Mouse (Mus musculus): ENCODE measurements at regions not wholly inside any gene's neighbourhood (a gene's known extent, or its start where the extent isn't known, plus 50 kb on each side); places are given as distances from the start of the nearest gene placed in this dataset.
A peak's percentile ranks its signal among the peaks of the same experiment; 100 is the strongest.
"Not testable (repeated sequence)": the region's sequence is repeated elsewhere in the genome, so short reads cannot be mapped to it uniquely, and the experiment has no call there.

- H3K27ac ChIP-seq = no peak overlapping the region
- H3K27me3 ChIP-seq (ENCODE audit: insufficient read depth, low read length) = no peaks in the 10 kb centered on the region
- no peak for TF ChIP-seq CTCF (IDR thresholded peaks at IDR 0.05; ENCODE audit: low read depth)
- WGBS = 94% methylated on average over 2 of the region's 2 CpGs
- H3K9ac ChIP-seq (replicated peaks; ENCODE audit: low read length) = no peak overlapping the region
- ATAC-seq (no peak), DNase-seq (ENCODE audit: low spot score) (no peak)
- H3K4me2 ChIP-seq (ENCODE audit: low read depth, low read length) = no peak overlapping the region
- H3K36me3 ChIP-seq (ENCODE audit: insufficient read depth, low read length) = no peaks in the 10 kb centered on the region
- H3K4me1 ChIP-seq (ENCODE audit: insufficient read depth, low read length) = peaks cover 7% of the 10 kb centered on the region; the same call in 1 of the 2 replicates
- no peaks in the 10 kb centered on the region for H3K9me3 ChIP-seq (ENCODE audit: low read length)
- no peak overlapping the region for H3K4me3 ChIP-seq (ENCODE audit: low read length)
Measured at GRCm38 (mm10) chr1:166898741-166899140, 102.5 kb upstream of the Fam78b start.

GRCm38 (mm10) chr1:166899238-166899637 is 102.0 kb upstream of the Fam78b start:
- 77% methylated on average over 6 of the region's 6 CpGs for WGBS
- Histone ChIP-seq H3K27ac (no peak overlapping the region), H3K36me3 (ENCODE audit: insufficient read depth, low read length) (no peaks in the 10 kb centered on the region), H3K27me3 (ENCODE audit: insufficient read depth, low read length) (no peaks in the 10 kb centered on the region), H3K9ac (replicated peaks; ENCODE audit: low read length) (no peak overlapping the region), H3K9me3 (ENCODE audit: low read length) (no peaks in the 10 kb centered on the region), H3K4me2 (ENCODE audit: low read depth, low read length) (no peak overlapping the region), H3K4me1 (ENCODE audit: insufficient read depth, low read length) (peaks cover 7% of the 10 kb centered on the region; the same call in 1 of the 2 replicates), H3K4me3 (ENCODE audit: low read length) (no peak overlapping the region)
- ATAC-seq = no peak
- no peak for DNase-seq (ENCODE audit: low spot score)
- TF ChIP-seq CTCF (IDR thresholded peaks at IDR 0.05; ENCODE audit: low read depth) = no peak

GRCm38 (mm10) chr1:166900028-166900427 is 101.2 kb upstream of the Fam78b start:
- Histone ChIP-seq H3K4me3 (ENCODE audit: low read length) (no peak overlapping the region), H3K27ac (peak overlapping the region; percentile 3; the same call in 1 of the 2 replicates), H3K4me1 (ENCODE audit: insufficient read depth, low read length) (peaks cover 7% of the 10 kb centered on the region; the same call in 1 of the 2 replicates), H3K27me3 (ENCODE audit: insufficient read depth, low read length) (no peaks in the 10 kb centered on the region), H3K9me3 (ENCODE audit: low read length) (no peaks in the 10 kb centered on the region), H3K9ac (replicated peaks; ENCODE audit: low read length) (no peak overlapping the region), H3K36me3 (ENCODE audit: insufficient read depth, low read length) (no peaks in the 10 kb centered on the region), H3K4me2 (ENCODE audit: low read depth, low read length) (no peak overlapping the region)
- TF ChIP-seq CTCF (IDR thresholded peaks at IDR 0.05; ENCODE audit: low read depth) = no peak
- DNase-seq (ENCODE audit: low spot score) = no peak
- ATAC-seq = no peak
- WGBS = 72% methylated on average over 4 of the region's 4 CpGs

GRCm38 (mm10) chr1:166900441-166901161 is 100.6 kb upstream of the Fam78b start:
- Histone ChIP-seq H3K27ac (peak overlapping the region; percentile 3; the same call in 1 of the 2 replicates), H3K9me3 (ENCODE audit: low read length) (no peaks in the 10 kb centered on the region), H3K27me3 (ENCODE audit: insufficient read depth, low read length) (no peaks in the 10 kb centered on the region), H3K36me3 (ENCODE audit: insufficient read depth, low read length) (no peaks in the 10 kb centered on the region), H3K4me1 (ENCODE audit: insufficient read depth, low read length) (peaks cover 7% of the 10 kb centered on the region; the same call in 1 of the 2 replicates), H3K9ac (replicated peaks; ENCODE audit: low read length) (no peak overlapping the region), H3K4me3 (ENCODE audit: low read length) (no peak overlapping the region), H3K4me2 (ENCODE audit: low read depth, low read length) (peak overlapping the region; percentile 25; the same call in 1 of the 2 replicates)
- no peak for TF ChIP-seq CTCF (IDR thresholded peaks at IDR 0.05; ENCODE audit: low read depth)
- ATAC-seq = peak; percentile 80
- DNase-seq (ENCODE audit: low spot score) = peak; percentile 81
- WGBS = 26% methylated on average over 8 of the region's 8 CpGs

- 56% methylated on average over 4 of the region's 4 CpGs for WGBS
- Histone ChIP-seq H3K27me3 (ENCODE audit: insufficient read depth, low read length) (no peaks in the 10 kb centered on the region), H3K36me3 (ENCODE audit: insufficient read depth, low read length) (no peaks in the 10 kb centered on the region), H3K4me3 (ENCODE audit: low read length) (no peak overlapping the region), H3K9ac (replicated peaks; ENCODE audit: low read length) (no peak overlapping the region), H3K4me2 (ENCODE audit: low read depth, low read length) (no peak overlapping the region), H3K27ac (no peak overlapping the region), H3K4me1 (ENCODE audit: insufficient read depth, low read length) (peaks cover 7% of the 10 kb centered on the region; the same call in 1 of the 2 replicates), H3K9me3 (ENCODE audit: low read length) (no peaks in the 10 kb centered on the region)
- no peak for TF ChIP-seq CTCF (IDR thresholded peaks at IDR 0.05; ENCODE audit: low read depth)
- ATAC-seq (no peak), DNase-seq (ENCODE audit: low spot score) (no peak)
Measured at GRCm38 (mm10) chr1:166901574-166901973, 99.6 kb upstream of the Fam78b start.

- no peak for DNase-seq (ENCODE audit: low spot score)
- H3K27ac ChIP-seq = no peak overlapping the region
- TF ChIP-seq CTCF (IDR thresholded peaks at IDR 0.05; ENCODE audit: low read depth) = no peak
- 93% methylated on average over 5 of the region's 5 CpGs for WGBS
- peaks cover 7% of the 10 kb centered on the region; the same call in 1 of the 2 replicates for H3K4me1 ChIP-seq (ENCODE audit: insufficient read depth, low read length)
- H3K4me3 ChIP-seq (ENCODE audit: low read length) = no peak overlapping the region
- H3K9ac ChIP-seq (replicated peaks; ENCODE audit: low read length) = no peak overlapping the region
- no peak for ATAC-seq
- H3K9me3 ChIP-seq (ENCODE audit: low read length) = no peaks in the 10 kb centered on the region
- H3K27me3 ChIP-seq (ENCODE audit: insufficient read depth, low read length) = no peaks in the 10 kb centered on the region
- H3K4me2 ChIP-seq (ENCODE audit: low read depth, low read length) = no peak overlapping the region
- H3K36me3 ChIP-seq (ENCODE audit: insufficient read depth, low read length) = no peaks in the 10 kb centered on the region
Measured at GRCm38 (mm10) chr1:166903417-166903816, 97.8 kb upstream of the Fam78b start.

- Histone ChIP-seq H3K9ac (replicated peaks; ENCODE audit: low read length) (no peak overlapping the region), H3K4me2 (ENCODE audit: low read depth, low read length) (no peak overlapping the region), H3K27me3 (ENCODE audit: insufficient read depth, low read length) (no peaks in the 10 kb centered on the region), H3K36me3 (ENCODE audit: insufficient read depth, low read length) (no peaks in the 10 kb centered on the region), H3K4me3 (ENCODE audit: low read length) (no peak overlapping the region), H3K9me3 (ENCODE audit: low read length) (no peaks in the 10 kb centered on the region), H3K4me1 (ENCODE audit: insufficient read depth, low read length) (no peaks in the 10 kb centered on the region), H3K27ac (no peak overlapping the region)
- DNase-seq (ENCODE audit: low spot score) (no peak), ATAC-seq (no peak)
- no peak for TF ChIP-seq CTCF (IDR thresholded peaks at IDR 0.05; ENCODE audit: low read depth)
- 47% methylated on average over 10 of the region's 10 CpGs for WGBS
Measured at GRCm38 (mm10) chr1:166908231-166908805, 92.9 kb upstream of the Fam78b start.

GRCm38 (mm10) chr1:166912195-166912594 is 89.0 kb upstream of the Fam78b start:
- not testable (repeated sequence) for H3K27ac ChIP-seq; H3K27me3 ChIP-seq (ENCODE audit: insufficient read depth, low read length); ATAC-seq; H3K4me1 ChIP-seq (ENCODE audit: insufficient read depth, low read length); H3K4me2 ChIP-seq (ENCODE audit: low read depth, low read length); H3K9ac ChIP-seq (replicated peaks; ENCODE audit: low read length); H3K9me3 ChIP-seq (ENCODE audit: low read length); H3K36me3 ChIP-seq (ENCODE audit: insufficient read depth, low read length); H3K4me3 ChIP-seq (ENCODE audit: low read length); DNase-seq (ENCODE audit: low spot score)
- 98% methylated on average over 7 of the region's 10 CpGs for WGBS

Data from hindbrain, postnatal 0 days (tissue).